Mouse (Mus musculus): Measurements from ENCODE around the gene Vstm2a.
A peak's percentile ranks its signal among the peaks of the same experiment; 100 is the strongest.

The Vstm2a gene

DNA sequence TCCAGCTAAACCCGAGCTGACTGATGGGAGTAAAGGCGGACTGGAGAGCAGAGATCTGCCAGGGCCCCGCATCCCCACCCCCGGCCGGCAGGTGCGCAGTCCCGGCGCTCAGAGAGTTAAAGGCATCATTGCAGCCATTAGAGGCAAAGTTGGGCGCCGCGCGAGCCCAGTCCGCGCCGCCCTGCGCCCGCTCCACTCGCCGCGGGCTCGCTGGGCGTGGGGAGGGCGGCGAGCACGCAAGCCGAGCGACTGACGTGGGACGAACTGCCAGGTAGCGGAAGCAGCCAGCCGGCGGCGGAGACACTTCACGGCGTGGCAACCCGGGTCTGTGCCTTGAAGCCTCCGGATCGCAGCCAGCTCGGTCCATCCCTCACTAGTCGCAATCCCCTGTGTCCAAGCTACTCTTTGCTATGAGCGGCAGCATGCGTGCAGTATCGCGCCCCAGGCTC, at the start of gene Vstm2a:
Gene Vstm2a (plus strand): TSS at position 252 of the 449 bp plus-strand sequence.
- peak; percentile 3 for DNase-seq

DNA sequence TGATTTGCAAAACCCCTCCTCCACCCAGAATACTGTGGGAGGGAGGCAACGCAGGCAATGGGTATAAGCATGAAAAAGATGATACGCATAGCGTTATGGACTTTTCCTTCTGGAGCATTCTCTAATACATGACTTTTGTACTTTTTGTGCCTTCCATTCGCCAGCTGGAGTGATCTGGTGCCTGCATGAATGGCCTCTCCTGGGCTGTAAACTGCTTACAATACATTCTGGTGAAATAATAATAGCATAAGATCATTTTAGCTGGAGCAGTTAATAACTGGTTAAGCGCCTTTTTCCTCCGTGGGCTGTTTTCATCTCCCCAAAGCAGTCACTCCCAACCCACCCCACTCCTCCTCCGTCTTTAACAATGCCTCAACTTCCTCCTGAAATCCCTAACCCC, 513 bp upstream of the Vstm2a start:
- DNase-seq, result no peak

DNA sequence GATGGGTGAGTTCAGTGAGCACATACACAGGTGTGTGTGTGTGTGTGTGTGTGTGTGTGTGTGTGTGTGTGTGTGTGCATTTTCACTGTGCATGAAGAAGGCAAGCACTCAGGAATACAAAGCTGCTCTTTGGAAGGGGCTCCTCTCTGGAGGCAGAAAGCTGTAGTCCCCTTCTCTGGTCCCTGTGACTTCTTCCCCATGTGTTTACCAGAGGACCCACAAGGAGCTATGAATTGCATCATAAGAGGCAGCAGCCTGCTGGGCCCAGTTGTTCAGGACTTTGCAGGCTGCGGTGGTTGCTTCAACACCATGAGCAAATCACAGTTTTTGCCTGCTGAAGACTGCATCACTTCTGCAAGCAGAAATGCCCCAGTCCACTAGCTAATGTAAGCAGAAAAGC, 776 bp downstream of the Vstm2a start:
- DNase-seq, result no peak

DNA sequence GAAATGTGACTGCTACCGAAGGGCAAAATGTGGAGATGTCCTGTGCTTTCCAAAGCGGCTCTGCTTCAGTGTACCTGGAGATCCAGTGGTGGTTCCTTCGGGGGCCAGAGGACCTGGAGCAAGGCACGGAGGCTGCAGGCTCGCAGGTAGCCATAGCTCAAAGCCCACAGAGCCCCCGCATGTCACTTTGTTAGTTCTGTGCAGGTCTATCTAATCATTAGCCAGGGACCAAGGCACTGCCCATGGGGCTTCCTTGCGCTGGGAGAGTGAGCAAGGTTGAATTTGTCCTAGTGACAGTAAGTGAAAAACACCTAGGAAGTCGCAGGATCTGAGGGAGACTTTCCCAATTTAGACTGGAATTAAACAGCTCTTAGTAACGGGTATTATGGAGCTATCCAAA, 2.4 kb downstream of the Vstm2a start:
- DNase-seq, result no peak

DNA sequence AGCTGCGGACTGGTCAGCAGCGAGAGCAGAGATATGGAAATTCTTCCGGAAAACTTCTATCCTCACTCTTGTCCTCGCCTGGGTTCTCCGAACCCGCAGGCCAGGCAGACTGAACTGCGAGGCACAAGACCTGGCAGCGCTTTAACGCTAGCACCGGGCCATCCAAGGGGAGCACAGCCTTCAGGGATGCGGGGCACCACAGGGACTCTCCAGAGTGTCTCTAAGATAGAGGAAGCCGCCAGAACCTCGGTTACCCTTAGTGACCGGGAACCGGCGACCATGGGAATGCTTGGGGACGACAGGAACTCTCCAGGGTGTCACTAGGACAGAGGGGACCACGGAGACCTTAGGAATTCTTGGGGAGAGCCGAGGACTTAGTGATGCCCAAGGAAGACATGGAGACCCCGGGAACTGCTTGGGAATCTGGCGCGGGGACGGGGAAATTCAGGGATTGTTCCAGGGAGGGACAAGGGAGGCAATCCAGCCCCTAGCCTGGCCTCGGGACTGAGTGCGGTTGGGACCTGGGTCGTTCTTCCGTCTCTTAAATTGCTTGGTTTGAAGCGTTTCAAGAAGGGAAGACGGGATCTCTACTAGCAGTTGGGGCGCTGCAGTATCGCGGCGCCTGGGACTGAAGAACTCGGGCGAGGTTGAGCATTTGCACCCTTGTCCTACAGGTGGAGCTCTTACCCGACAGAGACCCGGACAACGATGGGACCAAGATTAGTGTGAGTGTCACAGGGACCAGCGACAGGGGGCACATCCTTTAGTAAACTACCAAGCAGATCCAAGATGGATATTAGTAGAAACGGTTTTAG, 3.4 kb downstream of the Vstm2a start:
- DNase-seq, result peak; percentile 44

DNA sequence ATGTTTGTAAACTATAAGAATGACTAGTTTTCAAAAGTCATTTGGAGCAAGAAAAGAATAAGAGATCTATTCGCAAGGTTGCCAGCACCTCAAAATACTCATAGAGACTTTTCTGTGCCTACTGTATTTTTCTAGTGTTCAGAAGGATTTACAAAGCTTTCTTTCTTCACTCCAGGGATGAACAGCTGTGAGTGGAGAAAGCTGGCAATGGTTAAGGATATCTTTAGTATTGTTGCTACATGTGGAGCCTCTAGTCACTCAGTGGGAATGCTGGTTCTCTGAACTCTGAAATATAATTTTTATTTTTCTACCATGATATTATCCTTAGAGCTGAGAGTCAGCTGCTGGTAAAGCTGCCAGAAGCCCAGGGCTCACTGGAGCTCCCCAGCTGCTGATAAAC, 10.9 kb downstream of the Vstm2a start:
- DNase-seq, result no peak

DNA sequence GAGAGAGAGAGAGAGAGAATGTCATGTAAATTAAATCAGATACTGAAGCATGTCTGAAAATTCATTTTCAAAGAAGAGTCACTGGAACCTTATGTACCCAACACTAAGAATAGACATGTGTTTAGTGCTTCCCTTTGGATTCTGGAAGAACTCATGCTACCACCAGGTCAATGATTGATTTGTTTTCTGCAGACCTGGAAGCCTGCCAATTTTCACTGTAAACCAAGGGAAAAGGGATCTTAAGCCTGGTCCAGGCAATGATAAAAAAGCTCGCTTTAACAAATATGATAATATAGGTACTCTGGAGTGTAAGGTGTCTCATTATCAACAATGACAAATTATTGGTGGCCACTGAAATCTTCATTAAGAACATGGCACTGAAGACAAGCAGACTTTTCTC, 32.9 kb downstream of the Vstm2a start:
- no peak for DNase-seq

DNA sequence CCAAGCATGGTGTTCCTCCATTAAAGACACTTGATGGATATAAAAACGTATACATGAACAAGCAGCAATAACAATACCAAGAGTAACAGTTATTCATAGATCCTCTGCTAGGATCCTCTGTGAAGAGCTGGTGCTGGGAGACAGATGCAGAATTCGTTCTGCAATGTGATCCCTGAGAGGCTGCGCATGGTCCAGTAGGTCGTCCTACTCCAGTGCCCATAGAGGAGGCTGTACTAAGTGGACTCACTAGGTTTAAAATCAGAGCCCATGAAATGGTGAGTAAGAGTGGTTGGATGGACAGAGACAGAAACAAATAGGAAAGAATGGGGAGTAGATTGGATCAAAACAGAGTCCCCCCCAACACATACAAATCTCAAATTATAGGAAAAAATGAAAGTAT, 35.4 kb downstream of the Vstm2a start:
- no peak for DNase-seq

DNA sequence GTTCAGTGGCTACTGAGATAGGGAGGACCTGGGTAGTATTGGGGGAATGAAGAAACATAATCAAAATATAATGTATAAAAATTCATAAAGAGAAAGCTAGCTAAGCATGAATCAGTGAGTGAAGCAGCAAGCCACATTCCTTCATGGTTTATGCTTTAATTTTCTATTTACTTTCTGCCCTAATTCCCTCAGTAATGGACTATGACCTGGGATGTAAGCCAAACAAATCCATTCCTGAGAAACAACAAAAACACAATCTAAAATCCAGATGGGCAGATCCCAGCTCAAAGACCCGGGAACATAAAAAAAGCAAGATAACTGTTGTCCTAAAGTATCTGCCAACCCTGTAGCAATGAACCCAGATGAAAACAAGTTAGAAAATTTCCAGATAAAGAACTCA, 39.0 kb downstream of the Vstm2a start:
- no peak for DNase-seq

DNA sequence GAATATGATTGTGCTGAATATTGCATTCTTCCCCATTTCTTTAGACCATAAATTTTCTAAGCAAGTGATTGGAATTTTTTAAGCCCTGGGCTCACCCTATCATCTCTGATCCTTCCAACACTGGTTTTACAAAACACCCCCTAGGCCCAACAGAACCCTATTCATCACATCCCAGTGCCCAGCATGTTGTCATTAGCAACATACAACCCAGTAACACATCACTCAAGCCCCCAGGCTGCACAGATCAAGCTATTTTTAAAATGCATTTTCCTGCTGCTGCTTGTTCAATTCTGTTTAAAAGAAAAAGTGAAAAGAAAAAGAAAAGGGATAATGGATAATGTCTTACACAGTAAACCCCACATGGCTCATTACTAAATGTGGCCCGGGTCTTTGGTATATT, 42.0 kb downstream of the Vstm2a start:
- DNase-seq, result no peak

DNA sequence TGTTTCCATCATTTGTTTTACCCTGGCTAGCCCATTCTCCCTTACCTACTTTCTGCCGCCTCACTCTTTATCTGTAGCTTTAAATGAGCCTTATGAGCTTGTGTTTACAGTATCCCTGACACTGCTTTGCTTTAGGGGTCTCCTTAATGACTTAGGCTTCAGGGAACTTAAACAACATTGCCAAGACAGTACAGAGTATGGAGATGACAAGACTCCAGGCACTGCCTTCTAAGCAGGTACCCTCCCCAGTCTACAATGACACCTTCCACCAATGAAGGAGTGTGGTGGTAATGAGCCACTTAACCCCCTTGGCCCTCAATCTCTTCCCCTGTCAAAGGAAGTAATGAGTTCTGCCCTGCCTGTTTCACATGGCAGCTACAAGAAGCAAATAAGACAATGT, 42.4 kb downstream of the Vstm2a start:
- DNase-seq, result no peak

DNA sequence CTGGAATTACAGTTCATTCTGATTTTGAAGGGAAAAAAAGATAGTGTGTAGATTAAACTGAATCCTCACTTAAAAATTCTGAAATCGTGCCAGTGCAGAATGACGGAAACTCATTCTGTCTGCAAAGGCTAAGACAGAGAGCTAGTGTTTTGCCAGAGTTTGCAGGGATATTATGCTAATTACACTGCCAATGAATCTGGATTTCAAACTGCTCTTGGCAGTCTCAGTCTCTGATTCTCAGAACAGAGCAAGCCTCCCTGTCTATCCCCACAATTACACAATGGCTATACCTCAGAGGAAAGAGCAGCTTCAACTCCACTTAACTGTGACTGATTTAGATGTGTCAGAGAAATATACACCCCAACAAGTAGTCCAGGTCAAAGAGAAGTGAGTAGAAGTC, 43.2 kb downstream of the Vstm2a start:
- DNase-seq, result no peak

DNA sequence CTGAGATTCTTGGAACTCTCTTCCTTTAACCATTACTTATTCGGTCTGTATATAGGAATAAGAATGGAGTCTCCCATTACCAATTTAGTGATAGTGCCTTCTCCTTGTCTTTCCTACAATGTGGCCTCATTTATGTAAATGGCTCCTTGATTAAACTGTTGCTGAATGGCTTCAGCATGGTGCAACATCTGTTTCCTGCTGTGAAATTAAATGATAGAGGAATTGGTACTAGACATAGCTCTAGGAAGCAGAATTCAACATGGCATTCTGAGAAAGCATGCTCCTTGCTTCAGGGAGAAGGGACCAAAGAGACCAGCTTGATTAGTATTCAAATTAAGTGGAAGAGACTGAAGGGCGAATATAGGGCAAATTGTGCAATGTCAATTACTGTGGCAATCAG, 57.6 kb downstream of the Vstm2a start:
- no peak for DNase-seq

DNA sequence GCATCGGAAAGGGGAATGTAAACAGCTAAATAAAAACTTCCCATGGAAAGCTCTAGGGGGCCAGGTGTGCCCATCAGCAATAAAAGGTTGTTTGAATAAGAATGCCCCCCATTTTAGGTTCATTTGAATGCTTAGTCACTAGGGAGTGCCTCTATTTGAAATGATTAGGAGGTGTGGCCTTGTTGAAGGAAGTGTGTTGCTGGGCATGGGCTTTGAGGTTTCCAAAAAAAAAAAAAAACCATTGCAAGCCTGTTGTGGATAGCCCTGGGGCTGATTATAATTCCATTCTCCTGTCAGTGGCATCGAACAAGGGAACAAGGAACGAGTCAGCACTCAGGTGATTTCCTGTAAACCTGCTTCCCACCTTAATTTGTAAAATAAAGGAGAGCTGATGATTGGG, 87.7 kb downstream of the Vstm2a start:
- DNase-seq, result no peak

DNA sequence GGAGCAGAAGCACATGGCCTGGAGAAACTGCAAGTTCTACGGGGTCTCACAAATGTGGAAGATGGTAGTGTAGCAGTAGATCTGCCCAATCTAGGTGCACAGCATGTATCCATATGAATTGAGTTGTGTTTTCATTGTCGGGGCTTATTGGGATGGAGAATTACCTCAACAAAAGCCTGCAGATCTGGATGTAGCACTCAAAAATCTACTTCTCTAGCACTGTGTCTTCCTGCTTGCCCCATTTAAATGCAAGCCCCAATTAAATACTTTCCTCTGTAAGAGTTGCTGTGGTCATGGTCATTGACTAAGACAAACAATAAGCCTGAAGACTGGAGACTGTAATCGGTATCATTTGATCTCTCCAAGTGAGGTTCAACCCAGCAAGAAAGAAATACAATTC, 88.2 kb downstream of the Vstm2a start:
- no peak for DNase-seq

DNA sequence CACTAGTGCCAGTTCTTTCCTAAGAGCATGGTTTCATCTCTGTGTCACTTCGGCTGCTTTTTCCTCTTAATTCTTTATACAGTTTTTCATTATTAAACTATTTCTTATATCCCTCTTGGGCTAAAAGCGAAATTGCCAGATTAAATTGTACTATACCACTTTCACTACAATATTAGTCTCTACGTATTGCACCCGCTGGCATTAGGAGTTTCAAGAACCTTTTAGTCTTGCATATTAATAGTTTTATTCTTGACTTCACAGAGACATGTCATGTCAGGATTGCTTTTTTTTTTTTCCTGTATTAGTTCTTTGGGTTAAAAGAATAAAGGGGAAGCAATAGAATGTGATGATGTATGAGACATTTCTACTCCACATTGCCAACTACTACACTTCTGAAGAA, 94.4 kb downstream of the Vstm2a start:
- DNase-seq, result no peak

DNA sequence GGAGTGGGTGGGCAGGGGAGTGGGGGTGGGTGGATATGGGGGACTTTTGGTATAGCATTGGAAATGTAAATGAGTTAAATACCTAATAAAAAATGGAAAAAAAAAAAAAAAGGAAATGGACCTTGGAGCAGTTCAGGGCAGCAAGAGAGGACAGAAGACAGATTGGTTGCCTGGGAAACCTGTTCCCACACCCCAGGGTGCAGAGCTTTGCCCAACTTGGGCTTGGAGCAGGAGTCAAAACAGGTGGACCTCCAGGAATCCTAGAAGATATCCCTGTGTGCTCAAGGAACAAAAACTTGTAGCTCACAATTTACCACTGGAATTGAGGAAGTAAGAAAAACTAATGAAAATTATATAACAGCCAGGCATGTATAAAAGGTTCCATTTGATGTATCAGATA, 96.8 kb downstream of the Vstm2a start:
- DNase-seq, result no peak

DNA sequence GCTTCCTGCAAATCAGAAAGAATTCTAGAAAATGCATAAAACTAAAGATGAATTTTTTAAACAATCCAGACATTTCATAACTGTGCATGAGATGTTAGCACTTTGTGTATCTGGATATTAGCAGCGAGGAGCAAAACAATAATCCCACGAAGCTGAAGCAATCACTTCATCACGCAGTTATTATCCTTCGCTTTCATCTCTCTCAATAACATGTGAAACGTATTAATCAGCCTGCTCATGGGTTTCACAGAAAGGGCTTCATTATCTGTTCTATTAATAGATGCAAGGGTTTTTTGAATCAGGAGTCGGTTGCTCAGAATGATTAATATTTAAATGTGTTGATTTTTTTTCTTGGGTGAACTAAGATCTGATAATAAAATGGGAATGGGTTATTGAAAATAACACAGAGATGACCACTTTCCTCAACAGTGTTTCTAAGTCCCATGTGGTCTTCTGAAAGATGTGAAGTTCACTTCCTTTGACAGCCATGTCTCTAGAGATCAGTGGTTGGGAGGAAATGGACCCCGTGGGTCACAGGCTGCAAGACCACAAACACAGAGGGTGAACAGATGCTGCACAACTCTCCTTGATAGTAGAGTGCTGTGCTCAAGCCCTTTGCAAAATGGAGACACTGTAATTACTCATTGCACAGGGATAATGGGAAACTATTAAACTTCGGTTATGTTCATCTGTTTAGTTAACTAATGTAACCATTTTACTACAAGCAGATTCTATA, 109.5 kb downstream of the Vstm2a start:
- no peak for DNase-seq

DNA sequence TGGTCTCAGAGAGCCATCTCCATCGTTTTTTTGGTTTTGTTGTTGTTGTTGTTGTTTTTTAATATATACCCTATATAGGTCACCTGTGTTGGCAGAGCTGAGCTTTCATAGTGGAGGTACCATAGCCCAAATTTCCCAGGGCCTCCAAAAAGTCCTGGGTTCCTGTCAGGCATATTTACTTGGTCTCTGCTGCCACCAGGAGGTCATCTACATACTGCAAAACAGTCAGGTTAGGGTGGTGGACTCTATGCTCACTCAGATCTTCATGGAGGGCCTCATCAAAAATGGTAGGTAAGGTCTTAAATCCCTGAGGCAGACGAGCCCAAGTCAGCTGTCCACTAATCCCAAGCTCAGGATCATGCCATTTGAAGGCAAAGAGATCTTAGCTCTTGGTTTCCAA, 146.1 kb downstream of the Vstm2a start:
- no peak for DNase-seq

DNA sequence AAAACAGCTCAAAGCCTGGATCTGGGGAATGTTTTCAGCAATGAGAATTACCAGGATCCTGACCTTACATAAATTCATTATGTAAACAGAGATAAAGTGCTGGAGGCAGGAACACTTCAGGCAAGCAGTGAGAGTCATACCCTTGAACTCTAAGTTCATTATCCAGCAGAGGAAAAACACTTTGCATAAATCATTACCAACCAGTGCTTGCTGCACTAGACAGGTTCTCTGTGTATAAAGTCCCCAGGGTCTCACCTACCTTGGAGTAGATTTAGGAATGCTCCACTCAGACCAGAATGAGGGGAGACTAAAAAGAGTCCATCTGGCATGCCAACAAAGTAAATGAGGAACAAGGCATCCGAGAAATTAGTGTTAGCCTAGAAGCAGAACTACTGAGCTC, 154.2 kb downstream of the Vstm2a start:
- no peak for DNase-seq

DNA sequence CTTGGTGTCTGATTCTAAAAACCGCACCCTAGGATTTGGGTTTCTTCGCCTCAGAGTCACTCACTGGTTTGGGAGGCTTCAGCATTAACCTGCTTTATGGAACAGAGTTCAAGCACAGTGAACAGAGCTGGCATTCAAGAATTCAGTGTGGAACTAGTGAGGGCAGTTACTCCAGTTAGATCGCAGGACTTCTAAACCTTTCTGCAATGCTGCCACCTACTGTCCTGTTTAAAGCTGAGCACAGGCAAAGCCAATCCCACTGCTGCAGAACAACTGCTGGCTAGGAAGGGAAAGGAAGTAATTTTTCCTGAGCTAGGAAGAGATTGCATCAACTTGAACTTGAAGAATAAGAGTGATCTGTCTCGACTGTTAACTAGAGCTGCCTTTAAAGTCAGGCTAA, 155.1 kb downstream of the Vstm2a start:
- DNase-seq, result peak; percentile 23

DNA sequence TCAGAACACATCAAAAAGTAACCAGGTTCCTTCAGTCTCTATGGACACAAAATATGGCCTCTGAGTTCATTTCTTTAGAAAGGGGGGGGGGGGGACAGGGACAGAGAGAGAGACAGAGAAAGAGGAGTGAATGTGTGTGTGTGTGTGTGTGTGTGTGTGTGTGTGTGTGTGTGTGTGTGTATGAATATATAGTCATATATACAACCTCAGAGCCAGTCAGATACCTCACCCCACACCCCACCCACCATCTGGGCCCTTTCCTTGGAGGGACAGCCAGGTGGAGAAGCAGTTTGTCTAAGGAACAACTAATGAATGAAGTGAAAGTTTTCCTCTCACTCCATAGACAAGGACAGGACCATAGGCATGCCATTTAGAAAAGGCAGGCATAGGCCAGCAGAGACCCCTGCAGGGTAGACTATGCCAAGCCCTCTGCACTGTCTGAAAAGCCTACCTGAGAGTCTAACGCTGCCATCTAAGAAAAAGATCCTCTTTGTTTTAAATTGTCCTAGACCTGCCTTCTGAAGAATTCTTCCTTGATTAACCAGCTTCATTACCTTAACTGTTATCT, 155.6 kb downstream of the Vstm2a start:
- DNase-seq, result no peak

DNA sequence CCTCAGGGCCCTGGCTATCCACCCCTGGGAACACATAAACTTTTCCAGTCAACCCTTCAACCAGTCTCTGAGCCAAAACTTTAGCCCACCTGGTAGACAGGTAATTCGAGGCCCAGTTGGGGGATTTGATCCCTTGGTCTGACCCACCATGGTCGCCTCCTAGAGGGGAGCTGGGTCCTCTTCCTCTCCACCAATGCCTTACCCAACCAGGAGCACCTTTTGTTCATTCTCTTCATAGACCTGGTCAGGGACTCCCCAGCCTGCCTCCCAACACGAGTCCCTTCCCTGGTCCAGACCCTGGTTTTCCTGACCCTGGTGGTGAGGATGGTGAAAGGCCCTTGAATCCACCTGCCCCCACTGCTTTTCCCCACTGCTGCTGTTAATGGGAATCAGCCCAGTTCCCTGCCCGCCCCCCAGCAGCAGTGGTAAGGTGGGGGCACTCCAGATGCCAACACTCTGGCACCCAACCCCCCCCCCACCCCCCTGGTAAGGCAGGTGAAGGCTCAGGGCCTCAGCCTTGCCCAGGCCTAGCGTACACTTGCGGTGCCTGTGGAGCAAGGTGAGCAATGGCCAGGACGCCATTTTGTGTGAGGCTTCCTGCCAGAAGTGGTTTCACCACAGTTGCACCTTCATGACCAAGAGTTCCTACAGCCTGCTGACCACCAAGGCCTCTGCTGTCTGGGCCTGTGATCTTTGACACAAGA, 182.2 kb downstream of the Vstm2a start:
- DNase-seq, result no peak
